Comparison of ENCODE assay signal across 31 mouse cellular contexts in the genomic region with DNA sequence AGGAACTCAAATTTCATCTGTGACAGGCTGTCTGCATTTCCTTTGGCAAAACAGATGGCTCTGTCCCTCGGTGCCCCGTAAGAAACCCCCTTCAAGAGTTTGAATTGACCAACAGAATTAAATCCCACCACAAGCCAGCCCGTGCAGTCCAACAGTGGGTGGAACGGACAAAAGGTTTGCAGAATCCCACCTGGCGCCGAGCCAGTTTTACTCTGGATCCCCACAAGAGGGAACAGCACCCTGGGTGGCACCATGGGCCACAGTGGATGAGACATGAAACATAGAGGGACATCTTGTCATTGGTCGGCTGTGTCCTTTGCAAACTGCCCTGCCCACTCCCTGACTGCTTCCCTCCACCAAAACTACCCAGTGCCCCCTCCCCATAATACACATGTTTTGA.
DNase-seq lines count a peak whose midpoint lies in the region; ATAC-seq and TF ChIP-seq lines count a peak whose summit lies in the region.
"Had no signal": no experiment of that assay in that cellular context is flagged by ENCODE, and none has a peak within 500 bp of the region (broad histone marks: within the 10 kb centered on the region; RNA-seq: fewer than 3 reads in every experiment).

No protein-coding gene starts in this region.

- H3K9ac ChIP-seq in hindbrain, postnatal 0 days (replicated peaks; ENCODE audit: low read length) = no peak overlapping the region
- no peak overlapping the region for H3K9ac ChIP-seq in hindbrain, embryonic 11.5 days (ENCODE audit: low read depth, low read length)
- no peak overlapping the region for H3K9ac ChIP-seq in midbrain, postnatal 0 days (replicated peaks; ENCODE audit: low read length, poor library complexity, severe bottlenecking)
- H3K9ac ChIP-seq: forebrain, embryonic 12.5 days; hindbrain, embryonic 14.5 days; liver, embryonic 14.5 days; neural tube, embryonic 12.5 days had no signal

- WGBS in hindbrain, postnatal 0 days = 65% methylated on average over 7 of the region's 7 CpGs
- 88% methylated on average over 7 of the region's 7 CpGs for WGBS in hindbrain, embryonic 11.5 days
- 71% methylated on average over 7 of the region's 7 CpGs for WGBS in midbrain, postnatal 0 days
- WGBS in midbrain, embryonic 10.5 days = 90% methylated on average over 7 of the region's 7 CpGs

- TF ChIP-seq POLR2A in brain, embryonic 14.5 days (IDR thresholded peaks at IDR 0.05; ENCODE audit: borderline replicate concordance, extremely low read depth, insufficient read depth, insufficient read length, poor library complexity, severe bottlenecking) = no peak

- no peak overlapping the region for H3K4me3 ChIP-seq in hindbrain, postnatal 0 days (ENCODE audit: low read length)
- H3K4me3 ChIP-seq in hindbrain, embryonic 11.5 days (ENCODE audit: low read depth, low read length) = no peak overlapping the region
- no peak overlapping the region for H3K4me3 ChIP-seq in midbrain, postnatal 0 days (ENCODE audit: low read depth, low read length)
- no peak overlapping the region for H3K4me3 ChIP-seq in midbrain, embryonic 10.5 days
- H3K4me3 ChIP-seq: forebrain, embryonic 12.5 days; layer of hippocampus, adult 2 months; left cerebral cortex, adult 2 months; myocyte; neural tube, embryonic 12.5 days had no signal

- H3K4me2 ChIP-seq in hindbrain, postnatal 0 days (ENCODE audit: low read depth, low read length) = no peak overlapping the region
- H3K4me2 ChIP-seq in hindbrain, embryonic 11.5 days (replicated peaks; ENCODE audit: low read depth, low read length) = no peak overlapping the region
- H3K4me2 ChIP-seq in midbrain, postnatal 0 days (ENCODE audit: low read depth, low read length, poor library complexity, severe bottlenecking) = no peak overlapping the region
- H3K4me2 ChIP-seq: forebrain, embryonic 12.5 days; heart, embryonic 11.5 days; hindbrain, embryonic 14.5 days; midbrain, embryonic 11.5 days; neural tube, embryonic 12.5 days had no signal

- peak; percentile 15 to 42 for DNase-seq in cerebellum, postnatal 14 days
- DNase-seq in cerebellum, adult 8-10 months = no peak
- no peak for DNase-seq in hindbrain, postnatal 0 days (ENCODE audit: low spot score)
- no peak for DNase-seq in hindbrain, embryonic 11.5 days (ENCODE audit: low spot score)
- DNase-seq in midbrain, postnatal 0 days (ENCODE audit: low spot score) = peak; percentile 11
- no peak for DNase-seq in midbrain, embryonic 10.5 days (ENCODE audit: low spot score)
- peak; percentile 2 for DNase-seq in brain, embryonic 14.5 days (ENCODE audit: low read depth)
- no peak for DNase-seq in spleen, adult 18-20 months
- DNase-seq: adrenal gland, postnatal 10 days; embryo, embryonic 11 days; gastrocnemius, postnatal 25 days; heart, adult 18-20 months; heart, postnatal 4 days; kidney, adult 11 months; liver; lung, adult 2 months; lung, postnatal 14 days; right cerebral cortex, postnatal 25 days had no signal

- no peaks in the 10 kb centered on the region for H3K27me3 ChIP-seq in hindbrain, postnatal 0 days (ENCODE audit: insufficient read depth, low read length)
- no peaks in the 10 kb centered on the region for H3K27me3 ChIP-seq in hindbrain, embryonic 11.5 days (ENCODE audit: control insufficient read depth, insufficient read depth, low read length)
- no peaks in the 10 kb centered on the region for H3K27me3 ChIP-seq in midbrain, postnatal 0 days (ENCODE audit: insufficient read depth, low read length)
- no peaks in the 10 kb centered on the region for H3K27me3 ChIP-seq in midbrain, embryonic 10.5 days (ENCODE audit: low read depth, poor library complexity, severe bottlenecking)
- H3K27me3 ChIP-seq: forebrain, embryonic 12.5 days; neural tube, embryonic 12.5 days; Patski had no signal

- ATAC-seq in hindbrain, postnatal 0 days = no peak
- ATAC-seq in hindbrain, embryonic 11.5 days (ENCODE audit: low FRiP score) = no peak
- no peak for ATAC-seq in midbrain, postnatal 0 days (ENCODE audit: low FRiP score)
- ATAC-seq: inflammation-experienced regulatory T-cells, adult 6 months; midbrain, embryonic 16.5 days; Patski had no signal

- no peak overlapping the region for H3K27ac ChIP-seq in hindbrain, postnatal 0 days
- H3K27ac ChIP-seq in hindbrain, embryonic 11.5 days (ENCODE audit: low read depth, low read length) = no peak overlapping the region
- H3K27ac ChIP-seq in midbrain, postnatal 0 days (ENCODE audit: low read depth, low read length) = no peak overlapping the region
- no peak overlapping the region for H3K27ac ChIP-seq in midbrain, embryonic 10.5 days (replicated peaks)
- H3K27ac ChIP-seq: forebrain, embryonic 12.5 days; hindbrain, embryonic 14.5 days; layer of hippocampus, adult 2 months; left cerebral cortex, adult 2 months; liver, embryonic 14.5 days; neural tube, embryonic 12.5 days had no signal

- peaks cover 11% of the 10 kb centered on the region; the same call in 1 of the 2 replicates for H3K36me3 ChIP-seq in hindbrain, postnatal 0 days (ENCODE audit: insufficient read depth, low read length)
- no peaks in the 10 kb centered on the region for H3K36me3 ChIP-seq in hindbrain, embryonic 11.5 days (ENCODE audit: control insufficient read depth, insufficient read depth, low read length)
- peaks cover 21% of the 10 kb centered on the region for H3K36me3 ChIP-seq in midbrain, postnatal 0 days (ENCODE audit: insufficient read depth, low read length)
- H3K36me3 ChIP-seq in midbrain, embryonic 10.5 days = no peaks in the 10 kb centered on the region
- H3K36me3 ChIP-seq: forebrain, embryonic 12.5 days; neural tube, embryonic 12.5 days had no signal

- TF ChIP-seq CTCF in hindbrain, postnatal 0 days (IDR thresholded peaks at IDR 0.05; ENCODE audit: low read depth) = peak; percentile 8; the same call in 1 of the 2 replicates
- no peak for TF ChIP-seq CTCF in midbrain, postnatal 0 days (IDR thresholded peaks at IDR 0.05)
- TF ChIP-seq CTCF in brain, embryonic 14.5 days (IDR thresholded peaks at IDR 0.05; ENCODE audit: borderline replicate concordance, extremely low read depth, insufficient read depth, insufficient read length) = no peak

- no peaks in the 10 kb centered on the region for H3K4me1 ChIP-seq in hindbrain, postnatal 0 days (ENCODE audit: insufficient read depth, low read length)
- H3K4me1 ChIP-seq in hindbrain, embryonic 11.5 days (replicated peaks; ENCODE audit: control insufficient read depth, insufficient read depth, low read length) = no peaks in the 10 kb centered on the region
- no peaks in the 10 kb centered on the region for H3K4me1 ChIP-seq in midbrain, postnatal 0 days (ENCODE audit: insufficient read depth, low read length)
- H3K4me1 ChIP-seq in midbrain, embryonic 10.5 days = no peaks in the 10 kb centered on the region
- H3K4me1 ChIP-seq: forebrain, embryonic 12.5 days; neural tube, embryonic 12.5 days had no signal

- H3K9me3 ChIP-seq in hindbrain, postnatal 0 days (ENCODE audit: low read length) = no peaks in the 10 kb centered on the region
- H3K9me3 ChIP-seq in hindbrain, embryonic 11.5 days (ENCODE audit: control insufficient read depth, low read length) = no peaks in the 10 kb centered on the region
- no peaks in the 10 kb centered on the region for H3K9me3 ChIP-seq in midbrain, postnatal 0 days (ENCODE audit: low read length)
- no peaks in the 10 kb centered on the region for H3K9me3 ChIP-seq in midbrain, embryonic 10.5 days (replicated peaks)
- H3K9me3 ChIP-seq: forebrain, embryonic 12.5 days; G1E; neural tube, embryonic 12.5 days had no signal

Comparison
In these comparisons a context has a peak if more than half of its experiments do, and no peak if none do; other contexts are left out.
1. DNase-seq: peak in cerebellum, postnatal 14 days (2 of 2), midbrain, postnatal 0 days (single experiment) and brain, embryonic 14.5 days (single experiment); none in cerebellum, adult 8-10 months (single experiment), hindbrain, postnatal 0 days (single experiment), hindbrain, embryonic 11.5 days (single experiment), midbrain, embryonic 10.5 days (single experiment) and spleen, adult 18-20 months (0 of 2).